Mouse (Mus musculus) adrenal gland, postnatal 25 days (tissue): ENCODE measurements around the gene Slpi. TPM values are rescaled to one million over a fixed set of nuclear protein-coding genes. Genes with fewer than 3 reads are reported as not detected.
A peak's percentile ranks its signal among the peaks of the same experiment; 100 is the strongest.
"Not testable (repeated sequence)": the region's sequence is repeated elsewhere in the genome, so short reads cannot be mapped to it uniquely, and the experiment has no call there.

Experiments used
- DNase-seq: peaks from one replicate; pipeline ENCODE4 v3.0.0; 2021; ENCODE audit warnings: mixed read lengths
- total RNA-seq: library from RNA; stranded (reverse); gene quantifications from 2 replicates; pipeline ENCODE4 v1.2.3, GENCODE M21; 2021

The Slpi gene
- total RNA-seq, 1 experiment from 2014 or later = 5.2 TPM

- DNase-seq = no peak
Observed at GRCm38 (mm10) chr2:164377478-164378426, 11.1 kb downstream of the Slpi start.

GRCm38 (mm10) chr2:164373187-164373586 is 15.7 kb downstream of the Slpi start:
- no peak for DNase-seq

- DNase-seq = no peak
Observed at GRCm38 (mm10) chr2:164372408-164373053, 16.4 kb downstream of the Slpi start.

- no peak for DNase-seq
Observed at GRCm38 (mm10) chr2:164371371-164371770, 17.5 kb downstream of the Slpi start.

GRCm38 (mm10) chr2:164368620-164369105 is 20.2 kb downstream of the Slpi start:
- no peak for DNase-seq

- DNase-seq = no peak
Observed at GRCm38 (mm10) chr2:164366947-164367346, 21.9 kb downstream of the Slpi start.

GRCm38 (mm10) chr2:164360974-164361657 is 27.8 kb downstream of the Slpi start:
- DNase-seq = no peak

- DNase-seq = no peak
Observed at GRCm38 (mm10) chr2:164359668-164360067, 29.2 kb downstream of the Slpi start.

- no peak for DNase-seq
Observed at GRCm38 (mm10) chr2:164359031-164359430, 29.9 kb downstream of the Slpi start.

GRCm38 (mm10) chr2:164358373-164358772 is 30.5 kb downstream of the Slpi start:
- DNase-seq = peak; percentile 13

- DNase-seq = no peak
Observed at GRCm38 (mm10) chr2:164356177-164356967, 32.5 kb downstream of the Slpi start.

- no peak for DNase-seq
Observed at GRCm38 (mm10) chr2:164353356-164353755, 35.5 kb downstream of the Slpi start.

- no peak for DNase-seq
Observed at GRCm38 (mm10) chr2:164352697-164353096, 36.2 kb downstream of the Slpi start.

- DNase-seq = peak; percentile 24
Observed at GRCm38 (mm10) chr2:164348980-164349379, 39.9 kb downstream of the Slpi start.

- not testable (repeated sequence) for DNase-seq
Observed at GRCm38 (mm10) chr2:164347697-164348096, 41.2 kb downstream of the Slpi start.

- DNase-seq = not testable (repeated sequence)
Observed at GRCm38 (mm10) chr2:164343732-164344131, 45.2 kb downstream of the Slpi start.

- DNase-seq = not testable (repeated sequence)
Observed at GRCm38 (mm10) chr2:164332440-164332839, 56.5 kb downstream of the Slpi start, which contains the start of gene Svs5. TSS of gene Svs5 (plus strand) at chr2:164332740.

GRCm38 (mm10) chr2:164320983-164321382 is 67.9 kb downstream of the Slpi start:
- no peak for DNase-seq

GRCm38 (mm10) chr2:164316451-164316850 is 72.4 kb downstream of the Slpi start, which contains the start of gene Svs6:
TSS of gene Svs6 (plus strand) at chr2:164316751.
- not testable (repeated sequence) for DNase-seq

- DNase-seq = not testable (repeated sequence)
Observed at GRCm38 (mm10) chr2:164315460-164315859, 73.4 kb downstream of the Slpi start.

GRCm38 (mm10) chr2:164312599-164312998 is 76.3 kb downstream of the Slpi start:
- DNase-seq = no peak
